Mouse (Mus musculus) kidney, postnatal 0 days (tissue): Measurements from ENCODE around the gene Kcnab2. TPM values are rescaled to one million over a fixed set of nuclear protein-coding genes. Genes with fewer than 3 reads are reported as not detected.

Experiments used
- ATAC-seq: fragments of 200-750 bp; cut with Nextera tagmentation; replicated peaks from 2 replicates; pipeline ENCODE4 v1.8.0; 2017; ENCODE audit warnings: low read depth, moderate number of reproducible peaks, moderate TSS enrichment, moderate library complexity; ENCODE audit not compliant: low FRiP score
- DNase-seq: peaks from one replicate; pipeline ENCODE4 v3.0.0-alpha.2; 2016; ENCODE audit warnings: low spot score
- H3K27ac ChIP-seq: fragments of 300-500 bp; sonication (generic); 2 replicates; pipeline ENCODE4 v1.5.1; 2014; ENCODE audit warnings: mild to moderate bottlenecking
- H3K27me3 ChIP-seq: fragments of 300-500 bp; sonication (generic); 2 replicates; pipeline ENCODE4 v1.6.1; 2014; ENCODE audit warnings: low read length, mixed read lengths; ENCODE audit not compliant: insufficient read depth
- H3K36me3 ChIP-seq: fragments of 300-500 bp; sonication (generic); 2 replicates; pipeline ENCODE4 v1.6.1; 2014; ENCODE audit warnings: low read length, mixed read lengths; ENCODE audit not compliant: insufficient read depth
- H3K4me1 ChIP-seq: fragments of 300-500 bp; sonication (generic); replicated peaks from 2 replicates; pipeline ENCODE4 v1.6.1; 2014; ENCODE audit warnings: antibody characterized with exemption, low read length, mixed read lengths; ENCODE audit not compliant: insufficient read depth
- H3K4me2 ChIP-seq: fragments of 300-500 bp; sonication (generic); 2 replicates; pipeline ENCODE4 v1.6.1; 2014; ENCODE audit warnings: mild to moderate bottlenecking, low read length, moderate library complexity, mixed read lengths
- H3K4me3 ChIP-seq: fragments of 300-500 bp; sonication (generic); replicated peaks from 2 replicates; pipeline ENCODE4 v1.5.1; 2014; ENCODE audit warnings: low read depth, low read length
- H3K9ac ChIP-seq: fragments of 300-500 bp; sonication (generic); 2 replicates; pipeline ENCODE4 v1.6.1; 2014; ENCODE audit warnings: low read depth, low read length
- H3K9me3 ChIP-seq: fragments of 300-500 bp; sonication (generic); replicated peaks from 2 replicates; pipeline ENCODE4 v1.6.1; 2016; ENCODE audit warnings: low read length, inconsistent platforms, mixed read lengths
- CTCF ChIP-seq: IDR thresholded peaks from 2 replicates; pipeline ENCODE4 v1.5.1; 2016; ENCODE audit warnings: antibody characterized with exemption, low read depth, mild to moderate bottlenecking, moderate library complexity
- WGBS: fragments of 180-500 bp; shearing (Covaris S2); extraction: QIAGEN DNeasy Blood & Tissue Kit; methylation state at CpG from one replicate; pipeline ENCODE4 v1.1.7; 2014; 5-methylcytosine and 5-hydroxymethylcytosine counted together
- polyA plus RNA-seq: library from polyadenylated mRNA; unstranded; fragments of >200 nt; fragmentation: Nextera tagmentation; extraction: Ambion mirVana; gene quantifications from 2 replicates; pipeline ENCODE4 v1.2.1, GENCODE M21; 2015

Kcnab2 gene
- 3.1 and 4.1 TPM in 2 replicates for polyA plus RNA-seq

DNA sequence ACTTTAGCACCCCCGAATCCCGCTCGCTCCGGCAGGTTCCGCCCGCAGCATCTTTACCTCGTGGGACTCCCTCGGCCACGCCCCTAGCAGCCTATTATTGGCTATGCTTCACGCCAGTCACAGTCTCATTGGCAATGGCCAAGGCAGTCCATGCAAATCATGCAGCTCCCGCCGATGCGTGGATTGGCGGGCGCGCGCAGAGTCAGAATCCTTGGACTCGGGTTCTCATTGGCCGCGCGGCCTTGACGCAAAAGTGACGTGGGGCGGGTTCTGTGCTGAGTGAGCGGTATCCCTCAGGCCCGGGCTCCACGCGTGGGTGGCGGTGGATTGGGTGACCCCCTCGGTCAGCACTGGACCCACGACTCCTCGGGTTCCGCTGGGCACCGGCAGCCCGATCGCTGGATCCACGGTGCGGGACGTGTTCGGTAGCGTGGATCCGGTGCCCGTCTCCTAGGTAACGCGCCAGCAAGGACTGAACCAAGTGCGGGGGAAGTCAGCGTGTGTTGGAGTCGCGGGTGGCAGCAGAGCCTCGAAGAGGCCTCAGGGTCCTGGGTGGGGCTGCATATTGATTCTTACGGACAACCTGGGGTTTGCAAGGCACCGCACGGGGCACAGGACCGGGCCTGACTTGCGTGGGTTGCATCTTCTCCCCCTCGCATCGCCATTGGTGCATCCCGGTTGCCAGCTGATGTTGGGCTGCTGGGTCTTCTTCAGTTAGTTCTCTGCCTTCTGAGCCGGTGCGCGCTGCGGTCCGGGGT is at the start of gene Kcnab2:
Gene Kcnab2, minus strand, starts transcription at position 406 of the 758 bp plus-strand sequence.
- Histone ChIP-seq H3K9ac (peak within 1 kb of the TSS; percentile 84), H3K27me3 (no peaks in the 10 kb centered on the region), H3K9me3 (no peaks in the 10 kb centered on the region), H3K36me3 (no peaks in the 10 kb centered on the region), H3K4me1 (peaks cover 13% of the 10 kb centered on the region; the same call in 1 of the 2 replicates), H3K4me3 (peak within 1 kb of the TSS; percentile 82), H3K4me2 (peak within 1 kb of the TSS; percentile 88), H3K27ac (peak within 1 kb of the TSS; percentile 72)
- under 1% methylated on average over 63 of the region's 63 CpGs for WGBS
- DNase-seq (peak; percentile 97), ATAC-seq (peak; percentile 95)
- no peak for TF ChIP-seq CTCF

DNA sequence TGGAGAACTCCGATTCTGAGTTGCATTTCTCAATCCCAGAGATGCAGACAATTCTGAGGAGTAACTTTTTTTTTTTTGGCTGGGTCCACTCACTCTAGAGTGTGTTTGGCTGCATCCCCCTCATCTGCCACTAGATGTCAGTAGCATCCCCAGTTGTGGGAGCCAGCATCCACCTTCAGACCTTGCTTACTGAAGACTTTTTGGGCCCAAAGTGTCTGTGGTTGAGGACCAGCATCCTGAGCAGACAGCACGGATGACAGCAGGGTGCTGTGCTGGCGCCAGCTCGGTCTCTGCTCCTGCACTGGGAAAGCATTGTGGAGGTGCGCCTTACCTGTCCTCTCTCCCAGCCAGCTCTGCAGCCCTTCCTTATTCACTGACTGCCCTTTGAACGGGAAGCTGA is 42.4 kb upstream of the Kcnab2 start:
- Histone ChIP-seq H3K27ac (no peak overlapping the region), H3K4me2 (no peak overlapping the region), H3K4me1 (no peaks in the 10 kb centered on the region), H3K9me3 (no peaks in the 10 kb centered on the region), H3K36me3 (no peaks in the 10 kb centered on the region; the same call in 1 of the 2 replicates), H3K27me3 (no peaks in the 10 kb centered on the region), H3K9ac (no peak overlapping the region), H3K4me3 (no peak overlapping the region)
- TF ChIP-seq CTCF = peak; percentile 83
- DNase-seq (peak; percentile 70), ATAC-seq (no peak)
- 47% methylated on average over 6 of the region's 6 CpGs for WGBS

DNA sequence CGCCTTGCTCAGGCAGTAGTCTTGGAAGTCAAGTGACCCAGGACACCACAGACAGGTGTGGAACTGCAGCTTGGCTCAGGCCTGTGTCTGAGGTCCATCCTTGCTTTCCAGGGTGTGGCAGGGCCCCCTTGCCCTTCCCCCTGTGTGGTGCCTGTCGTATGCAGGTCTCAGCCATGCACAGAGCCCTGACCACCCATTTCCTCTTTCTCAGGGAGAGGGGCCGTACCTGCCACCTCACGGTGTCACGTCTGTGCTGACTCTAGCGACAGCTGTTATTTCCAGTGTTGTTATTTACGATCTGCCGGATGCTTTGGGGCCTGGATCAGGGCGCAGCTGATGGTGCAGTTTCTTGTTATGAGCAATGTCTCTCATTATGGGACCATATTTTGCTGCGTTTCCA is 41.4 kb upstream of the Kcnab2 start:
- DNase-seq = no peak
- no peaks in the 10 kb centered on the region for H3K4me1 ChIP-seq
- WGBS = 63% methylated on average over 10 of the region's 10 CpGs
- no peaks in the 10 kb centered on the region for H3K9me3 ChIP-seq
- no peak for ATAC-seq
- H3K9ac ChIP-seq = no peak overlapping the region
- TF ChIP-seq CTCF = no peak
- no peak overlapping the region for H3K27ac ChIP-seq
- no peak overlapping the region for H3K4me3 ChIP-seq
- H3K27me3 ChIP-seq = no peaks in the 10 kb centered on the region
- no peak overlapping the region for H3K4me2 ChIP-seq
- H3K36me3 ChIP-seq = no peaks in the 10 kb centered on the region; the same call in 1 of the 2 replicates

DNA sequence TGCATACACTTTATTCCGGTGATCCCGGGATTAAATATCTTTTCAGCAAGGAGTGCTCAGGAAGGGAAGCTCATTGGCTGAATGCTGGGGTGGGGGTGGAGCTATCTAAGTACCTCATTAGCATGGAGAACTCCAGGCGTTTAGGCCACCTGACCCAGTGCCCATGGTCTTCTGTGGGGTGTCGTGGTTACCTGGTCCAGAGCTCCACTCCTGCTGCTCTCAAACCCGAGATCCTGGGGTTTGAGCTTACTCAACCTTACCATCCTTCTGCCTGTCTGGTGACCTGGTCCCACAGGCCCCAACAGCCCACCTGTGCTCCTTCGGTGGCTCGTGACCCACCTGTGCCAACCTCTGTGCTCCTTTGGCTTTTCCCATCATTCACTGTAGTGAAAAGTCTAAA is 37.2 kb upstream of the Kcnab2 start:
- Histone ChIP-seq H3K9ac (no peak overlapping the region), H3K27ac (no peak overlapping the region), H3K4me2 (no peak overlapping the region), H3K9me3 (no peaks in the 10 kb centered on the region), H3K4me3 (no peak overlapping the region), H3K4me1 (no peaks in the 10 kb centered on the region), H3K36me3 (no peaks in the 10 kb centered on the region), H3K27me3 (no peaks in the 10 kb centered on the region)
- ATAC-seq (no peak), DNase-seq (no peak)
- no peak for TF ChIP-seq CTCF
- 73% methylated on average over 7 of the region's 7 CpGs for WGBS

DNA sequence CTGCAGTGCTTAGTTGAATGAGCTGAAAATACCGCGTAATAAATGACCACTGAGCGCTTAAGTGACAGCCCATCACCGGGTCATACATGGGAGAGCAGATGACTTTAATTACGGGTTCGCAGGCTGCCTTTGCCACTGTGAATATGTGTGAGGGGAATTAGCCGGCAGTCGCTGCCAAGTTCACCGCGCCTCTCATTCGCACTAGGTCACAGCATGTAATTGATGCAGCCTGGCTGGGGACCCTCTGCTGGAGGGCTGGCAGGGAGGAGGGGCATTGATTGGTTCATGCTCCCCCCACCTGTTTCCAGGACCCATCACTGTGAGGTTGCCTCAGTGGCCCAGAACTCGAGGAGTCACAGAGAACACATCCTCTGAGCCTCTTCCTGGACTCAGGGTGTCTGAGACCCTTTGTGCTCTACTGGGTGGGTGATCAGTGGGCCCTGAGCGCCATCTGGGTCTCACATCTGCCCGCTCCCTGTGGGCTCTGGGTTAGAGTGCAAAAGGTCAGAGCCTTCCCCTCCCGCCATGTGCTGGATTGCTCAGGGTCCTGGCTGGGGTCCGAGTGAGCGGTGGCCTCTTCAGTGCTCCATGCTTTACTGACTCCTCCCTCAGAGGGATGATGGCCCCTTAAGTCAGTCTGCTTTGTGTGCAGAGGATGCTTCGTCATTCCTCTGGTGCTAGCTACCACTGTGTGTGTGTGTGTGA is 34.7 kb upstream of the Kcnab2 start:
- 45% methylated on average over 18 of the region's 18 CpGs for WGBS
- ATAC-seq = peak; percentile 27

DNA sequence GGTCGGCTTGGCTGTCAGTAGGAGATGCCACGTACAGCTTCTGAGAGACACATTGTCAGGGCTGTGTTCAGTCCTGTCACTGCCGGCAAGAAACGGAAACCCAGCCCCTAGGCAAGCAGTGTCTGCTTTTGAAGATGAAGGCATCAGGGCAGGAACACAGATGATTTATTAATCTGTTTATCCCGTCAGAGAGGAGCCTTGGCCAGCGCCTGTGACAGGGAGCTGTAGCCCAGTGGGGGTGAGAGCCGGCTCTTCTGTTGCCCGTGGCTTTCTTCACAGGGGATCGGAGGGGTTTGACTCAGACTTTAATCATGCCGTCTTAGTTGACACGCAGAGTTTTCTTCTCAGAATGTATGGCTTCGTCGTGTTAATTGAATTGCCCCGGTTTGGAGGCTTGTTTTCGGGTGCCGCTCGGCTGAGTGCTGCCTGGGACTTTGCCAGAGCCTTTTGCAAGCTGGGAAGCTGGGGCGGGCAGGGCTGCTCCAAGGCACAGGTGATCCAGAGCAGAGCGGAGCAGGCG is 16.7 kb upstream of the Kcnab2 start:
- H3K36me3 ChIP-seq = peaks cover 2% of the 10 kb centered on the region; the same call in 1 of the 2 replicates
- 45% methylated on average over 20 of the region's 20 CpGs for WGBS
- ATAC-seq = no peak
- no peaks in the 10 kb centered on the region for H3K27me3 ChIP-seq
- no peak overlapping the region for H3K9ac ChIP-seq
- no peak overlapping the region for H3K27ac ChIP-seq
- no peaks in the 10 kb centered on the region for H3K9me3 ChIP-seq
- H3K4me2 ChIP-seq = no peak overlapping the region
- H3K4me3 ChIP-seq = no peak overlapping the region
- no peaks in the 10 kb centered on the region for H3K4me1 ChIP-seq
- no peak for TF ChIP-seq CTCF
- peak; percentile 23 for DNase-seq

More for the DNA sequence above, 34.7 kb upstream of the Kcnab2 start:
- no peak for TF ChIP-seq CTCF
- H3K4me2 ChIP-seq = no peak overlapping the region
- no peaks in the 10 kb centered on the region for H3K9me3 ChIP-seq
- no peak overlapping the region for H3K4me3 ChIP-seq
- H3K4me1 ChIP-seq = no peaks in the 10 kb centered on the region
- no peak overlapping the region for H3K9ac ChIP-seq
- no peaks in the 10 kb centered on the region for H3K27me3 ChIP-seq
- no peaks in the 10 kb centered on the region for H3K36me3 ChIP-seq
- no peak overlapping the region for H3K27ac ChIP-seq
- DNase-seq = no peak
